Mouse (Mus musculus) liver, adult 2 months (tissue): Measurements from ENCODE around the gene Kdm3a. TPM values are rescaled to one million over a fixed set of nuclear protein-coding genes. Genes with fewer than 3 reads are reported as not detected.

ENCODE experiments used
- DNase-seq: peaks from one replicate; pipeline ENCODE4 v3.0.0-alpha.2; 2011; ENCODE audit warnings: low read depth, low spot score; ENCODE audit errors: extremely low read depth
- H3K27ac ChIP-seq: fragments of 200-500 bp; replicated peaks from 2 replicates; pipeline ENCODE4 v1.5.1; 2012; ENCODE audit warnings: low read depth, mild to moderate bottlenecking, control low read depth, inconsistent platforms, low read length; ENCODE audit not compliant: insufficient read depth
- H3K27me3 ChIP-seq: fragments of 200-500 bp; 2 replicates; pipeline ENCODE4 v1.6.1; 2012; ENCODE audit warnings: mild to moderate bottlenecking, moderate library complexity, low read length, inconsistent platforms; ENCODE audit not compliant: control insufficient read depth, insufficient read depth
- H3K36me3 ChIP-seq: fragments of 200-500 bp; 2 replicates; pipeline ENCODE4 v1.6.1; 2012; ENCODE audit warnings: low read length, inconsistent platforms; ENCODE audit not compliant: control insufficient read depth, insufficient read depth
- H3K4me1 ChIP-seq: fragments of 200-500 bp; 2 replicates; pipeline ENCODE4 v1.6.1; 2011; ENCODE audit warnings: low read length; ENCODE audit not compliant: control insufficient read depth, insufficient read depth
- H3K4me3 ChIP-seq: fragments of 200-500 bp; 2 replicates; pipeline ENCODE4 v1.5.1; 2011; ENCODE audit warnings: low read depth, mild to moderate bottlenecking, control low read depth, low read length, moderate library complexity; ENCODE audit not compliant: insufficient read depth
- H3K79me2 ChIP-seq: fragments of 200-500 bp; 2 replicates; pipeline ENCODE4 v1.6.1; 2012; ENCODE audit warnings: inconsistent platforms, mild to moderate bottlenecking, low read length, moderate library complexity; ENCODE audit not compliant: control insufficient read depth, insufficient read depth
- H3K9ac ChIP-seq: fragments of 200-500 bp; 2 replicates; pipeline ENCODE4 v1.6.1; 2012; ENCODE audit warnings: low read depth, mild to moderate bottlenecking, control low read depth, inconsistent platforms, low read length
- CTCF ChIP-seq: fragments of 200-500 bp; IDR thresholded peaks from 2 replicates; pipeline ENCODE4 v1.5.1; 2011; ENCODE audit warnings: low read depth, low read length, control low read depth
- POLR2A ChIP-seq: fragments of 200-500 bp; IDR thresholded peaks from 2 replicates; pipeline ENCODE4 v1.6.1; 2011; ENCODE audit warnings: low read length, control low read depth; ENCODE audit not compliant: insufficient read depth; ENCODE audit errors: extremely low read depth
- WGBS: fragments of 180-500 bp; shearing (Covaris S2); methylation state at CpG from one replicate; pipeline ENCODE4 v1.1.7; 2018; 5-methylcytosine and 5-hydroxymethylcytosine counted together
- polyA plus RNA-seq: library from polyadenylated mRNA; depleted of rRNA; stranded (reverse); fragments of >200 nt; gene quantifications from 2 replicates; pipeline ENCODE4 v1.2.3, GENCODE M21; 2012; rRNA removed
- total RNA-seq: library from RNA; depleted of rRNA; stranded (reverse); fragments of >200 nt; gene quantifications from 2 replicates; pipeline ENCODE4 v1.2.3, GENCODE M21; 2014; rRNA removed

The Kdm3a gene
- total and polyA plus RNA-seq, 2 experiments, result 4.0 to 17.6 TPM

DNA sequence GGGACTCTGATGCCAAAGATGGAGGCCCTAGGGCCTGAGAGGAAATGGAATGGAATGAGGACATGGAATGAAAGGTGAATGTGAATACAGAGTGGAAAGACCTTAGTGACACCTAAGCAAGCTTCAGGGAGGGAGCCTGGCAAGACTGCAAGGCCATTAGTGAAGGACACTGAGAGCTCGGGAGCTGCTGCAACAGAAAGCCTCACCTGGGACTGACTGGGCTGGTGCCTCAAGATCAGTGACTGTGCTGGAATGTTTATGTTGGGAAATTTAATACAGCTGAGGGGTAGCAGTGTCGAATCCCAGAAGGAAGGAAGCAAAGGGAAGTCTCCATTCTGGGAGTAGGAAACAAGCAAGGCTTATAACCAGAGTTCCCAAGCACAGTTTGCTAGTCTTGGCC is 63.8 kb downstream of the Kdm3a start:
- no peaks in the 10 kb centered on the region; the same call in 1 of the 2 replicates for H3K79me2 ChIP-seq
- no peak for DNase-seq
- no peak overlapping the region for H3K4me3 ChIP-seq
- WGBS, result 79% methylated on average over 2 of the region's 2 CpGs
- no peak overlapping the region for H3K27ac ChIP-seq
- no peak for TF ChIP-seq POLR2A
- no peak for TF ChIP-seq CTCF
- H3K9ac ChIP-seq, result no peak overlapping the region
- H3K27me3 ChIP-seq, result no peaks in the 10 kb centered on the region
- no peaks in the 10 kb centered on the region; the same call in 1 of the 2 replicates for H3K4me1 ChIP-seq
- peaks cover 21% of the 10 kb centered on the region; the same call in 1 of the 2 replicates for H3K36me3 ChIP-seq

DNA sequence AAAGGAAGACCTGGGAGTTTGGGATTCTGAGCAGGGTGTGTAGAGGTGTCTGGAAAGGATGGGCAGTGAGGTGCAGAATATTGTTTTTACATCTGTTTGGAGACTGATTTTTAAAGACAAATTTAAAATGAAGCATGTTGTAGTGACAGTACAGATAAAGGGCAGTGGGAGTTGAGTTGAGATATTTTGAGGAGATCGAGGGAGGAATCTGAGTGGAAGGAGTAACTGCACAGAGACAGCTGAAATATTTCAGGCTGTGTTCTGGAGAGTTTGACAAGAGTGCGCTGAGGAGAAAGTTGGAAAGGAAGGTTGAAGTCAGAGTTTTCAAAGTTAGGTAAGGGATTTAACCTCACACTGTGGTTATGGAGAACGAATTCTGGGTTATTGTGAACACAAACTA is 64.2 kb downstream of the Kdm3a start:
- no peak for DNase-seq
- TF ChIP-seq CTCF (no peak), POLR2A (no peak)
- Histone ChIP-seq H3K9ac (no peak overlapping the region), H3K4me1 (no peaks in the 10 kb centered on the region; the same call in 1 of the 2 replicates), H3K27ac (no peak overlapping the region), H3K36me3 (peaks cover 18% of the 10 kb centered on the region; the same call in 1 of the 2 replicates), H3K27me3 (no peaks in the 10 kb centered on the region), H3K4me3 (no peak overlapping the region), H3K79me2 (no peaks in the 10 kb centered on the region; the same call in 1 of the 2 replicates)
- WGBS, result 94% methylated on average over 3 of the region's 3 CpGs

DNA sequence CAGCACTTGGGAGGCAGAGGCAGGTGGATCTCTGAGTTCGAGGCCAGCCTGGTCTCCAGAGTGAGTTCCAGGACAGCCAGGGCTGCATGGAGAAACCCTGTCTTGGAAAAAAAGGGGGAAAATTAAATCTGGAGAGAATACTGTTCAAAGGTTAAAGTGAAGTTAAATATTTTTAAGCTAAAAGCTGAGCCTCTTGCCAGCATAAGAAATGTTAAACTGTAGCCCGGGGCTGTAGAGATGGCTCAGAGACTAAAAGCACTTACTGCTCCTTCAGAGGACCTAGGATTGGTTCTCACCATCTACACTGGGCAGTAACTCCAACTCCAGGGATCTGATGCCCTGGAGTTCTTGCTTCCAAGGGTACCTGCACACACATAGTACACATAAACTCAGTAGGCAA is 76.0 kb downstream of the Kdm3a start:
- Histone ChIP-seq H3K27ac (no peak overlapping the region), H3K4me3 (no peak overlapping the region), H3K27me3 (no peaks in the 10 kb centered on the region), H3K79me2 (no peaks in the 10 kb centered on the region), H3K9ac (no peak overlapping the region), H3K36me3 (peaks cover 9% of the 10 kb centered on the region), H3K4me1 (peaks cover 7% of the 10 kb centered on the region)
- no peak for TF ChIP-seq POLR2A
- no peak for TF ChIP-seq CTCF
- peak; percentile 7 for DNase-seq
- 65% methylated on average over 2 of the region's 2 CpGs for WGBS

DNA sequence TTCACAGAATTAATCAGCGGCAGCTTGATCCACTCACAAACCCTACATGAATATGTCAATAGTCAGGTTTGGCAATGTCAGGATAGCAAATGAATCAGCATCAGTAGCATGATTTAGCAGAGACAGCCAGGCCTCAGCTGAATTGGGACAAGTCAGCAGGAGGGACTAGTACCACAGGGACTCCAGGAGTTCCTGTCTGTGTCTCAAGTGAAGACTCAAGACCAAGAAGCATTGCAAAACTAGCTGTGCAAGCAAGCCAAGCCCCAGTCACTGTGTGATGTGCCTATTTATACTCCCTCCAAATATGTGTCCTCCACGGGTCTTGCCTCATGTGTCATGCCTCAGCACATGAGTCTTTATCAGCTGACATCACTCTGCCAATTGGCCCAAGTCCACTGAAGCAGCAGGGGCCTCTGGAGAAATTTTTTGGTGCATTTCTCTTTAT is 77.3 kb downstream of the Kdm3a start:
- H3K27me3 ChIP-seq, result no peaks in the 10 kb centered on the region
- peaks cover 7% of the 10 kb centered on the region for H3K4me1 ChIP-seq
- 21% methylated on average over 2 of the region's 2 CpGs for WGBS
- no peaks in the 10 kb centered on the region; the same call in 1 of the 2 replicates for H3K79me2 ChIP-seq
- no peak overlapping the region for H3K9ac ChIP-seq
- TF ChIP-seq CTCF (no peak), POLR2A (no peak)
- H3K27ac ChIP-seq, result peak overlapping the region; percentile 61
- no peak overlapping the region for H3K4me3 ChIP-seq
- peak; percentile 61 for DNase-seq
- peaks cover 9% of the 10 kb centered on the region for H3K36me3 ChIP-seq

DNA sequence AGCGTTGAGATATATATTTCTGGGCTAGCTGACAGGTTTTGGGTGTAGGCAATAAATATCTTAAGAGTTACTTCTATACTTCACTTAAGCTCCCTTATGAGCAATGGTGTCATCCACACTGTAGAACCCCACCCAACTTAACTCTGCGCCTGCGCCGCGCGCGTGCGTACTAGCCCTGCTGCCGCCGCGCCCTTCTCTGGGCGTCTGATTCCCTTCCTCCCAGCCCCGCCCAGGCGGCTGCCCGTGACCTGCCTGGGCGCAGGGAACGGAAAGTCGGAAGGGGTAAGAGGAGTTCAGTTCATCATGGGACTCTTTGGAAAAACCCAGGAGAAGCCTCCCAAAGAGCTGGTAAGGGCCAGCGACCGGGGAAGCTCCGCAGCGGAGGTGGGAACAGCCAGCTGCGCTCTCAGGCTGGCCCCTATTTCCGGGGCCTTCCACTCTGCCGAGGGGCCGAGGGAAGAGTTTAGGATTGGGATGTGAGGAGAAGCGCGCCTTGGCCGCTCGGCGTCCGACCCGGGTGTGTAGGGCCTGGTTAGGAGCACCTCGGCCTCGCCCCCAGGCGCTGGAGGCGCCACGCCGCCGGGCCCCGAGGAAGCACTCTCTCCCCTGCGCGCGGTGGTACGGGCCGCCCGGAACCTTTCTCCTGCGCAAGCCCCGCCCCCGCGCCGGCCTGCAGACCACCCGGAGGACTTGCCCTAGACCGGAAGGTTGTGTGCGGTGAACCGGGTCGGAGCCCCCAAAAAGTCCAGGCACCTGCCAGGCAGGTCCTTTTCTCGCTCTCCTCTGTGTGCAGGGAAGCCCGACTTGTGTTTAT is 88.9 kb downstream of the Kdm3a start, which contains the start of gene Chmp3:
TSS of gene Chmp3 (plus strand) at position 112 of the 814 bp plus-strand sequence.
- Histone ChIP-seq H3K9ac (peak within 1 kb of the TSS; percentile 94), H3K4me1 (peaks cover 4% of the 10 kb centered on the region; the same call in 1 of the 2 replicates), H3K4me3 (peak within 1 kb of the TSS; percentile 96), H3K27me3 (no peaks in the 10 kb centered on the region), H3K27ac (peak within 1 kb of the TSS; percentile 97), H3K36me3 (0 out of 2 replicates have a peak, but pooled peaks cover 2% of the 10 kb centered on the region), H3K79me2 (peaks cover 11% of the 10 kb centered on the region; the same call in 1 of the 2 replicates)
- peak; percentile 81 for DNase-seq
- TF ChIP-seq CTCF (no peak), POLR2A (peak; percentile 42; the same call in 1 of the 2 replicates)
- under 1% methylated on average over 59 of the region's 59 CpGs for WGBS

Other genes starting within 250 kb of the Kdm3a start
- gene Rmnd5a, start 192.4 kb downstream of the Kdm3a start, total RNA-seq, result 125 and 136 TPM in 2 replicates
- gene Rmnd5a, start 192.4 kb downstream of the Kdm3a start, polyA plus RNA-seq, result 31.1 and 35.3 TPM in 2 replicates
- gene Rnf103, start 139.1 kb downstream of the Kdm3a start, total RNA-seq, result 70.7 and 73.3 TPM in 2 replicates
- gene Rnf103, start 139.1 kb downstream of the Kdm3a start, polyA plus RNA-seq, result 27.2 and 27.7 TPM in 2 replicates
- 44.3 and 49.6 TPM in 2 replicates for gene Chmp3, start 89.2 kb downstream of the Kdm3a start, total RNA-seq
- 22.9 and 24.0 TPM in 2 replicates for gene Chmp3, start 89.2 kb downstream of the Kdm3a start, polyA plus RNA-seq
- 0.74 and 0.94 TPM in 2 replicates for gene Reep1, start 74.6 kb upstream of the Kdm3a start, total RNA-seq
- 0.22 and 0.40 TPM in 2 replicates for gene Reep1, start 74.6 kb upstream of the Kdm3a start, polyA plus RNA-seq
- 13.5 and 14.4 TPM in 2 replicates for gene Mrpl35, start 194.0 kb upstream of the Kdm3a start, total RNA-seq
- 8.6 and 9.5 TPM in 2 replicates for gene Mrpl35, start 194.0 kb upstream of the Kdm3a start, polyA plus RNA-seq
- gene Immt, start 198.3 kb upstream of the Kdm3a start, total RNA-seq, result 90.5 and 100 TPM in 2 replicates
- gene Immt, start 198.3 kb upstream of the Kdm3a start, polyA plus RNA-seq, result 34.3 and 38.8 TPM in 2 replicates